In the genomic region with DNA sequence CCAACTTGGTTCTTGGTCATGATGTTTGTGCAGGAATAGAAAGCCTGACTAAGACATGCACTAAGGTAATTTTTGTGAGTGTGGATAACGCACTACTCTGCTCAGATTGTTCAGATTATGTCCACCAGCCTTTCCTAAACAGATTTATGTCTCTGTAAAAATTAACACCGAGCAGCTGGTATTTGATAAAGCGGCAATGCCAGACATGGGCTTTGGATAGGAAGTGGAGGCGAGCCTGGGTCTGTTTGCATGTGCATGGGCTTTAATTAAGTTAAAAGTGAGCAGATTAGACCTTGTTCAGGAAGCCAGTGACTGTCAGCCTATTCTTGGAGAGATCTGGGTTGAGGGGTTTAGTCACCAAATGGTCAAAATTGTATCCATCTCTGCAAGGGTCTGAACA, we compare ENCODE assay signal across 16 mouse cellular contexts.
"Had no signal": no experiment of that assay in that cellular context is flagged by ENCODE, and none has a peak within 500 bp of the region (broad histone marks: within the 10 kb centered on the region; RNA-seq: fewer than 3 reads in every experiment).

No protein-coding gene starts in this region.

- H3K9me3 ChIP-seq: lung, embryonic 15.5 days; megakaryocyte, embryonic 14.5 days; midbrain, embryonic 13.5 days; midbrain, embryonic 15.5 days; neural tube, embryonic 12.5 days; stomach, embryonic 15.5 days had no signal

- ATAC-seq: lung, postnatal 0 days; midbrain, embryonic 13.5 days; midbrain, embryonic 15.5 days had no signal

- H3K27me3 ChIP-seq: lung, embryonic 15.5 days; megakaryocyte, embryonic 14.5 days; midbrain, embryonic 13.5 days; midbrain, embryonic 15.5 days; neural tube, embryonic 12.5 days; stomach, embryonic 15.5 days had no signal

- H3K27ac ChIP-seq: lung, embryonic 15.5 days; macrophage; midbrain, embryonic 13.5 days; midbrain, embryonic 15.5 days; neural tube, embryonic 12.5 days; stomach, embryonic 15.5 days; stomach, postnatal 0 days had no signal

- H3K4me2 ChIP-seq: lung, embryonic 15.5 days; midbrain, embryonic 13.5 days; midbrain, embryonic 15.5 days; neural tube, embryonic 12.5 days; stomach, embryonic 15.5 days had no signal

- H3K4me3 ChIP-seq: lung, embryonic 15.5 days; megakaryocyte, embryonic 14.5 days; midbrain, embryonic 13.5 days; midbrain, embryonic 15.5 days; neural tube, embryonic 12.5 days; stomach, embryonic 15.5 days had no signal

- H3K9ac ChIP-seq: lung, embryonic 15.5 days; midbrain, embryonic 13.5 days; midbrain, embryonic 15.5 days; neural tube, embryonic 12.5 days; stomach, embryonic 15.5 days had no signal

- DNase-seq: lung, adult 18-20 months; lung, postnatal 14 days; lung, postnatal 36 days; right cerebral cortex, postnatal 14 days; thymus, adult 2 months; thymus, postnatal 25 days; thymus, postnatal 4 days had no signal

- H3K4me1 ChIP-seq: megakaryocyte, embryonic 14.5 days; midbrain, embryonic 15.5 days; stomach, embryonic 15.5 days had no signal

- H3K36me3 ChIP-seq: lung, embryonic 15.5 days; midbrain, embryonic 13.5 days; midbrain, embryonic 15.5 days; neural tube, embryonic 12.5 days; stomach, embryonic 15.5 days had no signal
